Mouse (Mus musculus) gastrocnemius, adult 18-20 months (tissue): ENCODE measurements around the gene Sh3rf1. TPM values are rescaled to one million over a fixed set of nuclear protein-coding genes. Genes with fewer than 3 reads are reported as not detected.

Experiments used
- DNase-seq: peaks from one replicate; pipeline ENCODE4 v3.0.0; 2021; ENCODE audit warnings: low spot score
- total RNA-seq, 2 experiments: library from RNA; stranded (reverse); gene quantifications; 2 replicates each; pipeline ENCODE4 v1.2.3; 2021

Gene Sh3rf1
- total RNA-seq, 2 experiments from 2014 or later: 1.0 to 2.8 TPM

DNA sequence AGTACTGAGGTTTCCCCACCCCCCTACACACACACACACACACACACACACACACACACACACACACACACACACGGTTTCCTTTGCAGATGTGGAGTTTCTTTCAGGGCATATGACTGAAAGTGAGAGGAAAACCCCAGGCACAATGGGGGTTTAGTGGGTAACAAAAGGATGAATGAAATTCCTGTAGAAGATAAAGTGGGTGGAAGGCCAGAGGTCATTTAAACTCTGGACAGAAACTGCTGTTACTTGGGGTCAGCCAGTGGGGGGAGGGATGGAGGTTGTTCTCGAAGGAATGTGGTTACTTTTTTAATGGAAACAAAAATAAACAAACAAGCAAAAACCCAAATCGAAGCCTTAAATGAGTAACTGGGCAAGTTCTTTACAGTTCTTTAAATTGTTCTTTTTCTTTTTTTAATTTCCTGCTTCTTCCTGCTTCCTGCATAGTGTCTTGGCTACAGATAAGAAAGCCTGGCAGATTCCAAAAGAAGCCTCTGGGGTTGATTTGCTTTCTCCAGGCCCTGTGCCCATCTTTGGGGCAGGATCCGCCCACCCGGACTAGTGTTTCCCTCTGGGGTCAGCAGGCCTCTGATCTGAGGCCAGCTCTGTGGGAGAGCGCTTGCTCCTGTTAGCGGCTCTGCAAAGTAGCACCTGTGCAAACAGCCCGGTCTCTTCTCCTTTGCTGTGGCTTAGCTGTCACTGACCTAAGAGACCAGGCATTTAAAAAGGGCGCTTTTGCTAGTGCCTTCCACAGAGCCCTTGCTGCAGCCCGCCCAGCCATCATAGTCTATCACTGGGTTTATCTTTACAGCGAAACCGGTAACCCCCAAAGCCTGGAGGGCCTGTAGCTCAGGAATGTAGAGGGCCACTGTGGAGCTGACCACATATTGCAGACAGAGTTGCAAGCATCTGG, 59.8 kb downstream of the Sh3rf1 start:
- DNase-seq: no peak

DNA sequence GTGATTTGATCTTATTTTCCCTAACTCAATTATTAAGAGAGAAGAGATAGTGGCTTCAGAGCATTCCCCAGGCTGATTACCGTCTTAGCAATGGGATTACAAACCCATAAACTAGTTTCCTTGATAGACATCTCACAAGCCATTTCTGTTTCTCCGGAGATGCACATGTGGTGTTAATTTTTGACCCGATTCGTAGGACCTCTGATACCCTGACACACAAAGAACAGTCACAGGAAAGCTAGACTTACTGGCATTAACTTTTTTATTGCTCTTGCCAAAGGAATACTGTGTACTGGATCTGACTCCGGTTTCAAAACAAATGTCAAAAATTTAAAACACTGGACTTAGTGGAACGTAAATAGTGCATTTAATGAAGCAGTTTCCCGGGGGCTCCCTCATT, 62.2 kb downstream of the Sh3rf1 start:
- DNase-seq: no peak

DNA sequence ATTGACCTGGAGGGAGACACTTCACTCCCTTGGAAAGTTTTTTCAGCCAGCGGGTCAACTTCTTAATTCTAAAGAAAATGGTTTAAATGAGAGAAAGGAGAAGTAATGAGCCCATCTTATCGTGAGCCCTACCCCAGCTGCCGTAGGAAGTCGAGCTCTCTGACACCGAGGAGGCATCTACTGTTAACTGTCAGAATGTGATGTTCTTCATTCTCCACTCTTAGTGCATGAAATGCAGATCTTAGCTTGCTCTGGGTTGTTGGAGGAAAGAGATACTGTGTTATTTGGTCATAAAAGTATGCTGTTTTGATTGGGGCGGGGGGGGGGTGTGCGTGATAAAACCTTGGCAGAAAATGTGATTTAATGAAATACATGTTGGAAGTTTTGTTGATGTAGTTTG, 62.7 kb downstream of the Sh3rf1 start:
- no peak for DNase-seq

DNA sequence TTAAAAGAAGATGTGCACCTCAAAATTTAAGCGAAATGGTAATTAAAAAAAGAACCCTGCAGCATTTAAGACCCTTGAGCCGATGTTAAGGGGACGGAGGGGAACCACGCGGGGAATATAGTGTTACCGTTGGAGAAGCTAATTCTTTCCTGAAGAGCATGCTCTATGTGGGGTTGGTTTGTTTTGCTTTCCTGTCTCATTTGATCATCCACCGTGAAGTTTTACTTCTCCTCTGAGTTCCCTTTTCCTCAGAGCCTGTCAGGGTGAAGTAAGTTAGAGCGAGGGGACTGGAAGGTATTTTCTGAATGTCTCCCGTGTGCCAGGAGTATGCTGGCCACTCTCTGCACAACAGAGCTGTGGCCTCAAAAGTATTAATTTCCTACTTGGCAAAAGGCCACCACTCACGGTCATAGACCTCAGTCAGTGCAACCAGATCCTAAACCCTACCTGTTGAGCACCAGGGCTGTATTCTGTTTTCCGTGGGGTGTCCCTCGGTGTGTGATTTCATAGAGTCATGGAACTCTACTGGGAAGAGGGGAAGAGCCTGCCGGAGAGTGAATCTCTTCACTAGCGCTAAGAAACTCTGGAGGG, 63.2 kb downstream of the Sh3rf1 start:
- no peak for DNase-seq

DNA sequence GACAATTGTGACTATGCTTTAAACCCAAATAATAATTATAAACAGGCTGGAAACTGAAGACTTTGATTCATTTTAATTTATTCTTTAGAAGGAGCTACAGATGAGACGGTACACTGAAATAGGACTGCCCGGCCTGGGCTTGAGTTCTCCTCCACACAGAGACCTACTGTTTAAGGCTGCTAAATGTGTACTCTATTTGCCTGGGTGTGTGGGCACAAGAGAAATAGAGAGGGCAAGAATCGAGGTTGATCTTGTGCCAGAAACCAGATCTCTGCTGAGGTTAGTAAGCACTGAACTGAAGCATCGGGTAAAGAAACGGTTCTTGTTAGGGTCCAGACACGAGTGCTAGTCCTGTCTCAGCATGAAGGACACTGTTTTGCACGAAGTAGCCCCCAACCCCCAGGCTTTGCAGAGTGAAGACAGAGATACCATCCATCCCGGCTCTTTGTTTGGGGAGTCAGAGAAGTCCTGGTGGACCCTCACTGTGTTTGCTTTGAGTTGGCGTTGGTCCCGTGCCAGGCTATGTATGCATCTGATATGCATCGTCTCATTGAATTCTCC, 64.4 kb downstream of the Sh3rf1 start:
- DNase-seq: no peak

DNA sequence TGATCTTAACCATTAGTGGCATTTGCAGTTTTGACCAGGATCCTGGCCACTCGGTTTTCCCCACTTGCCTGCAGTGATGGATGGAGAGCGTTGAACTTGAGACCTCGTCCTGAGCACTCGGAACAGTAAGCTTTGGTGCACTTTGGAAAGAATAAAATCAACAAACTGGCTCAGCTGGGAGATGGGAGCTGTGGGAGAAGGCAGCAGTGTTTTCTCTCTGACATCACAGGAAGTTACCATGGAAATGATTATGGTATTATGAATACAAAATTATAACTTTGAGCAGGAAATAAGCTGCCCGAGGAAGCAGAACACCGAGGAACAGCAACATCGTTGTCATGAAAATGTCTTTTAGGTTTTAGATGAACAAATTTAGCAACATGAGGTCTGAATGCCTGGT, 65.0 kb downstream of the Sh3rf1 start:
- no peak for DNase-seq

DNA sequence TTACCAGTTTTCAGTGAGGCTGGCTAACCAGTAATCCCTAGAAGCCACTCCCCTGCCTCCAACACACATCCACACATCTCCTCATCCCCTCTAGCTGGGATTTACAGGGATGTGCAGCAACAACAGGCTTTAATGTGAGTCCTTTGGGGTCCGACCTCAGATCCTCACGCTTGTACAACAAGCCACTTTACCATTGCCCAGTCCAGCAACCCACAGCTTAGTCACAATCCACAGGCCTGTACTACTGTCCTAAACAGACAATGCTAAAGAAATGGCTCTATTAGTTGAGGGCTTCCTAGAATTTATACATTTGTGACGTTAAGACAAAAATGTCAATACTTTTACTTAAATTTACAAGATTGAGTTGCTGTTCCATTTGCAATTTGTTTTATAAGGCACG, 71.4 kb downstream of the Sh3rf1 start:
- DNase-seq: no peak

DNA sequence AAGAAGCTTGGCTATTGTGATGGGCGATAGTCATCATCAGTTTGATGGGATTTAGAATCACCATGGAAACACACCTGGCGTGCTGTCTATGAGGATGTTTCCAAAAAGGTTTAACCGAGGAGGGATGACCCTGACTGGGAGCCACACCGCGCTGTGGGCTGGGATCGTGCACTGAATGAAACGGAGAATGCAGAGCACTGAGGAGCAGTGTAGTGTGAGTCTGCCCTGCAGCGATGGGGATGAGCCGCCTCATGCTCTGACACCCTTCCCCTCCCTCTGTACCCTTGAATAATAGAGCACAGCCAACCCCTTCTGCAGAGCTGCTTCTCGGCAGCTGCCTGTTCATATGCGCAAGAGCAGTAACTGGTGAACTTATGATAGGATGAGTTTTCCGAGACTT, 71.8 kb downstream of the Sh3rf1 start:
- no peak for DNase-seq

DNA sequence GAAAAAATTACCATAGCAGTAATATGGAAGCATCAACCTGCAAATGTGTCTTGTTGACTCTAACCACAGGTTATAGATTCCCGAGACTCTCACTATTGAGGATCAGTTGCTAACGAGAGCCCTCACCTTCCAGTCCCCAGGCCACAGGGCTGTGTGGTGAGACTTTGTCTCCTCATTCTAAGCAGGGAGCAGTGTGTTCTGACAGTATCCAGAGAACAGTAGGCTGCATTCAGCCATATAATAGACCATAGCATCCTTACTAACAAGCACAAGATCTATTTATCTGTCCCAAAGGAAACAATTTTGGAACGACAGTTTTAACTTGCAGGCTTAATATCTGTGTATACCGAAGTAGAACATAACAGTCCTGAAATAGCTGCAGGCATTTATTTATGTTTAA, 75.2 kb downstream of the Sh3rf1 start:
- no peak for DNase-seq

DNA sequence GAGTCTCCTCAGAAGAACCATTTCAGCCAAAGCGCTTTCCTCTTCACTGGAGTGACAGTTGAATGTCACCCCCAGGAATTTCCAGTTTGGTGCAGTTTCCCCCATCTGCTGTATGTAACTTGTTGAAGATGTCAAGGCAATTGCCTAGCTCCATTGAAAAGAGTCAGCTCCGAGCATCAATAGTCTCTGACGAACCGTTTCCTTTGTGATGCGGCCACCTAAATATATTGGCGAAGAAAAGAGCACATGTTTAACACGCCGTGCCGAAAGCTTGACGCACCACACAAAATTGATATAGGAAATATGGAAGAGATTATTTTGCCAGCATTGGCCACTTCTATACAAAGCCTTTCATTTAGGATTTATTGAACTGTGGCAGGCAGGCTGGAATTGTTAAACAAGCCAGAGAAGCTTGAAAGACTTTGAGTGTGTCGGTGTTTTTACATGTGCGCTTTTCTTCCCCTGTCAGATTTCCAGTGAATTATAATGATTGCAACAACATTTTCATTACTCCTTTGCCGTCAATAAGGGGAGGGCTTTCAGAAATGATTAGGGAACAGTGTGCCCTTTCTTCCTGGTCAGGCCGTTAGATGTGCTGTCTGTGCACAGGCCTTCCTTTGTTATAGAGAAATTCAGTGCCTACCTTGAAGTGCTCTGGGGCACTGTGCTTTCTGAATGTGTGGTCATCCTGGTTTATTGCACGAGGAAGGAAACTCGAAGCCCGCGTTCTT, 77.8 kb downstream of the Sh3rf1 start:
- DNase-seq: no peak

DNA sequence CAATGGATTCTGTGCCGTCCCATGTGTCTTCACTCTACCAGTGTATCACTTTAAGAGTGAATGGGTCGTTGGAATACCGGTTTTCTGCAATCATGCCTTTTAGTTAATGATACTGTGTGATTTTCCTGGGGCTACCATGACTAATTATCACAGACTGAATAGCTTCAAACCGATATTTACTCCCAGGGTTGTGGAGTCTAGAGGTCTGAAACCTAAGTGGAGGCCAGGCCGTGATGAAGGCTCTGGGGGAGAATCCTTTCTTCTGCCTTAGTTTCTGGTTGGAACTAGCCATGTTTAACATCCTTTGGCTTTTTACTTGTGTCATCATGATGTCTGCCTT, 78.3 kb downstream of the Sh3rf1 start:
- no peak for DNase-seq

DNA sequence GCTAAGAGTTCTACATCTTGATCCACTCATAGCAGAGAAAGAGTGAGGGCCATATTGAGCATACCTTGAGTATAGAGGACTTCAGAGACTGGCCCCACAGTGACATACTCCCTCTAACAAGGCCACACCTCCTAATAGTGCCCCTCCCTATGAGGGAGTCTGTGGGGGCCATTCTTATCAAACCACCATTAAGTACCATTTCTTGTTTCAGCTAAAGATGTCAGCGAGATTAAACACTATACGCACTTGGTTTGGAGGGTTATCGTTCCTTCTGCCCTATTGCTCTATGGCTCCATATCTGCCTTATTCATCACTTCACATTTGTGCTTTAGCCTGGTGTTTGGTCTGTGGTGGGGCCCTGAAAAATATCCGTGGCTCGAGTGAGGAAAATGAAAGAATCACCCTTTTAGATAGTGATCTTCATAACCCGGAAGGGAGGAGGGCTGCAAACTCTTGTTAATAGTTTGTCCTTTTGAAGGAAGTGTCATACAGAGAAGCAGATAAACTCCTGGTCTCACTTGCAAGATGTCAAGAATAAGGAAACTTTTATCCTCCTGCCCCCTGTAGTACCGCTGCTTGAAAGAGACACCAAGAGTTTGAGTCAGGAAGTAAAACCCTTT, 81.9 kb downstream of the Sh3rf1 start:
- no peak for DNase-seq

DNA sequence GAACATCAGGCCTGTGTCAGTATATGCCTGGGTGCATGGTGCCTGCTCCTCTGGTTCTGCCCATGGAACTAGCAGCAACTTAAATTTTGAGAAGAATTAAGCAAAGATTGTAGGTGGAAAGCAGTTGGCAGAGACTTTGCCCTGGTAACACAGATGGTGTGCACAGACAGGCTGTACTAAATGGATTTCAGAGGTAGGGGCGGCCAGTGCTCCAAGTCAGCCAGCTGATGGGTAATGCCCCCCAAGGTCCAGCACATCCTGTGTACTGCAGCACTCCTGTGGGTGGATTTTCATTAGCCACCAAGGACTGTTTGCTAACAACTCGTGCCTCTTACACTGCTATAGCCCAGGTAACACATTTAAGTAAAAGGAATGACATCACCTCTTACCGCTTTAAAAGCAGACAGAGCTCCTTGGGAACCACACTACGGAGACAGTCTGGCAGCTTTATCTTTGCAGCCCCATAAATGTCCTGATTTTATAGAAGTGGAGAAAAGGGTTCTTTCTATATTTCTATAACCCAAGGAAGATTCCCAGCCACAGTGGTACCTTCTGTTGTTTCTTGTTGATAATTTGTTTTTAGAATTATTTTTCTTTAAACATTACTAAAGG, 82.9 kb downstream of the Sh3rf1 start:
- no peak for DNase-seq

DNA sequence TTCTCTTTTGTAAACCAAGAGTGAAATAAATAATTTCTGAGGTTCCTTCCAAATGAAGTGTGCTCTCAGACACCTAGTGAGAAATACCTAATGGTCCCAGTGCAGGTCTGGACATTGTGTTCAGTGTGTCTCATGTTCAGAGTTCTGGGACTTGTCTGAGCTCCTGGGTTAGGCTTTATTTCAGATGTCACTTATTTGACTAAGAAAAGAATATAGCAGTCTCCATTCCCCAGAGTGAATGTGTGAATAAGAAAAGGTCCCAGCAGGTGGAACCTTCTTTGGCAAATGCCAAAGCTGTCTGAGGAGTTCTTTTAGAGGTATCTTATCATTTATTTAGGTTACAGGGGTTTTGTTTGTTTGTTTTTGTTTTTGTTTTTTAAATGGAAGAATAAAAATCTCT, 85.2 kb downstream of the Sh3rf1 start:
- no peak for DNase-seq

DNA sequence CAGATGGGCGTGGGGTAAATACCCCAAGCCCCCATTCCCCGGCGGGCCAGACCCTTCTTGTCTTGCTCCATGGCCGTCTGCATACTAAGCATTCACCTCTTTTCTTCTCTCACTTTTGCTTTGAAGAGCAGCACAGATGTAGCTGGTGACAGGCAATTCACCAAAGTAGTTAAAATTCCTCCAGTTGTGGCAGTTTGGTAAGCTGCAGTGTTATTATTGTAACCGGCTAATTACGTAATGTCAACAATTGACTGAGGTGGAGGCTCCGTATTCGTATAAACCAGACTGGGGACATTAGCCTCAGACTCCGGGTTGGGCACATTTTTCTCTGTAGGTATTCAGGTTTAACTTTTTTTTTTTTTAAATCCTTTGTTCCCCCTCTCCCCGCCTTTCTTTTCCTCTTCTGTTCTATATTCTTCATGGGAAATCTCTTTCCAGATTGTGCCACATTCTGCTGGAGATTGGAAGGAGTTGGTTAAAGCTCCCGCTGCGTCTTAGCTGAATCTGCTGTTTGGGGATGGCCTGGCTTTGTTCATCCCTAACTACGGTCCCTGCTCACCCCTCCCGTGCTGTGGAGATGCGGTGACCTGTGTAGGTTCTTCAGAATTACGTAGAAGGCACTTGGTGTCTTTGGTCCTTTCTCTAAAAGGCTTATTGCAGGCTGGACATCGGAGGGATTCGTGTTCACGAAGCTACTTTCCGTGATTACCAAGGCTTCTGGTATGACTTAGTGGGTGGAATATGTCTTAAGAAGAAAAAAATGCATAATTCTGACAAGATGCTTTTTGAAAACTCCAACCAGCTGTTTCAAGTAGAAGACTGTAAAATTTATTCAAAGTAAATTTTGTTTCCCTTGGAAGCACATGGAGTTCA, 86.1 kb downstream of the Sh3rf1 start:
- DNase-seq: no peak

DNA sequence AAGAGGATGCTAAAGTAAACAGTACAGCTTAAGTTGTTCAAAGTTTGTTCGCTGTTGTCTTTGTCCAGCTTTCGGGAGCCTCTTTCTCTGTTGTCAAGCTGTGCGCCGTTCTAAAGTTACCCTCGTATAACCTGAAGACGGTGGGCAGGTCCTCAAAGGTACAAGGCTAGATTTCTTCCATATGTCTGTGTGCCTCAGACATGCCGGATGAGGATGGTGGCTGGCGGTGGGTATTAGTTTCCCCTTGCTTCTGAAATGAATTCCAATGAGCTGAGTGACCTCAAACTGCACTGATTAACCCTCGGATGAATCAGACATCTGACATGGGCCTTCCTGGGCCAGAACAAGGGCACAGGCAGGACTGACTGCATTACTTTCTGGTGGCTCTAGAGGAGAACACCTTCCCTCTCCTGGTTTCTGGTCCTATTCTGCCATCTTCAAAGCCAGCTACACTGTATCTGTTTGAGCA, 86.8 kb downstream of the Sh3rf1 start:
- no peak for DNase-seq

DNA sequence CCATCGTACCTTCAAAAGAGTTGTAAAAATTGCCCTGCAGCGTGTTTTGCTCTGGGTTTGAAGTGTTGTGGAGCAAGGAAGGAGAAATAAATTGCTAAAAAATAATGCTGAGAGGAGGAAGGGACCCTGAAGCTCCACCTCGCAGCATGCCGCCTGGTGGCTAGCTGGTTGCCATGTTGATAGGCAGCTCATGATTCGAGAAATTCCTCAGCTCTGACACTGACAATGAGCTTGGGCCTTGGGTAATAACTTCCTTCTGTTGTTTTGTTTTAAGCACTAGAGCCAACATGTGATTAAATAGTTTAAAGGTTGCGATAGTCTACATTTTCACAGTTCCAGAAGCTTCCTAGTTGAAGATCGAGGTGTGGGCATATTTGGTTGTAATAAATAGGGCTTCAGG, 89.3 kb downstream of the Sh3rf1 start:
- no peak for DNase-seq

DNA sequence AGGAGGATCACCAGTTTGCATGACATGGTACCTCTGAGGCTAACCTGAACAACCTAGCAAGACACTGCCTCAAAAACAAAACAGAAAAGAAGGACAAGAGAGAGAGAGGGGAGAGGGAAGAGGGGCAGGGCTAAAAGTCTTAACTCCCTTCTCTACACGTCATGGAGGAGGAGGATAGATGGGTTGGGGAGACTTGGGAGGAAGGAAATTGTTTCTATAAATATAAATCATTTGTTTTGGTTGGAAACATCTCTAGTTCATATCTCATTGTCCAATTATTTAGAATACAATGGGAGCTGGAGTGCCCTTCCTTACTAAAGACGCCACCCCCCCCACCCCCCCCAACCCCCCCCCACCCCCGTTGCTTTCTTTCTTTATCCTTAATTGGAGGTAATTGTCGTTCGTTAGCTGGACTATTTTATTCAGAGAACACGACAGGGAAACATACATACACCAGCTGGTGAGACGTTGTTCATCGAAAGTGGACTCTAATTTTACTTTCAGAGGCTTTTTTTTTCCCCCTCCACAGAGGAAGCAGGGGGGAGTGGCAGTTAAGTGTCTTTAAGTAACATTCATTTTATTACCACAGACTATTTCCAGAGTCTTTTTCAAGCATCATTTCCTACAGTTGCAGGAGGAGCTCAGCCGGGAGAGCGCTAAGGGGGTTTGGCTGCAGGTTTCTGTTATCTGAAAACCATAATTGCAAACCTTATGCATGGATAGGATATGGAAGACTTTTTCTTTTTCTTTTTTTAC, 92.5 kb downstream of the Sh3rf1 start:
- no peak for DNase-seq

DNA sequence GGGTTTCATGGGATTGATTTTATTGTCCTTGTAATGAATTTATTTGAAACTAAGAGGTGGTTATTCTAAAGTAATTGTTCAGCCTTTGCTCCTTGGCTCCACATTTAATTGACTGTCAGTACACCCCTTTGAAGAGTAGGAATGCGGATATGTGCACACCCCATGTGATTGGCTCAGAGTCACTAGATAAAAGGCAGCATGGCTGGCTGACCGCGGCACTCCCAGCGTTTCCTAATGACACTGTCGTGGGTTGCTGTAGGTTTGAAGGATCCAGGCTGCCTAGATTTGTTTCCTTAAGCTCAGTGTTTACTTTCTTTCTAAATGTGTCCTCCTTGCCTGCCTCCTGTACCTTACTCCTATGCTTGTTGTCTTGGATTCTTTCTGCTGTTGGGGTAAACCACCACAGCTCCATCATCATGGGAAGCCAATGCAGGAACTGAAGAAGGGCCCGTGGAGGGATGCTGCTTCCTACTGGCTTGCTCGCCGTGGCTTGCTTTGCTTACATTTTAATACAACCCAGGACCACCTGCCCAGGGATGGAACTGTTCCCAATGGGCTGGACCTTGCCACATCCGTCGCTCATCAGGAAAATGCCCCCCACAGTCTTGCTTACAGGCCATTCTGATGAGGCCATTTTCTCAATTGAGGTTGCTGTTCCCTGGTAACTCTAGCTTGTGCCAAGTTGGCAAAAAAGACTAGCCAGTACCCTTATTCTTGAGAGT, 93.3 kb downstream of the Sh3rf1 start:
- no peak for DNase-seq
